Mouse (Mus musculus): Measurements from ENCODE around the gene Nudt9.

DNA sequence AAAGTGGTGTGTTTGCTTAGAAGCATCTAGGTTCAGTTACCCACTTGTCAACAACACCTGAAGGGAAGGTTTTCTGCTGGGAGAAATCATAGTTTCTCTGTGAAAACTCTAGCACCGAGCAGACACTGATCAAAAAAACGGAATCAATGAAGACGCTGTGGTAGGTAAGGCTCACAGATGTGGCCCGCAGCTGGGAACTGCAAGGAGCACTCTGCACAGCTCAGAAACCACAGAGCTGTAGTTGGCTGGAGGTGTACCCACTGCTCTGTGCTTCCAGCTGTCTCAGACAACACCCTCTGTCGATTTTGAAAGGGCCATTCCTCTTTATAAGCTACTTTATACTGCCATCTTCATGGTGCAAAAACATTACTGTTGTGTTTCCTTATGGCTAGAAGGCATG is 38.3 kb upstream of the Nudt9 start:
- no peak for TF ChIP-seq CTCF (conservative IDR thresholded peaks at IDR 0.05; ENCODE audit: low read length)
- TF ChIP-seq POU5F1 (IDR thresholded peaks at IDR 0.05; ENCODE audit: borderline replicate concordance, low read length), result no peak
- no peak for TF ChIP-seq NANOG (IDR thresholded peaks at IDR 0.05; ENCODE audit: borderline replicate concordance, low read length)
